Mouse (Mus musculus): ENCODE results near the gene Ralgapa2.

GRCm38 (mm10) chr2:146398211-146398865, 113.8 kb downstream of the Ralgapa2 start:
- TF ChIP-seq CTCF (IDR thresholded peaks at IDR 0.05; ENCODE audit: extremely low read depth, insufficient read depth, insufficient read length, insufficient replicate concordance) (no peak), POLR2A (IDR thresholded peaks at IDR 0.05; ENCODE audit: low read depth, low read length) (no peak)
